Mouse (Mus musculus): ENCODE measurements around the gene Ccdc85c. TPM values are rescaled to one million over a fixed set of nuclear protein-coding genes. Genes with fewer than 3 reads are reported as not detected.

Ccdc85c gene
- total and polyA plus RNA-seq, 2 experiments from 2014 or later = 19.9 to 89.6 TPM

- Histone ChIP-seq H3K27me3 (ENCODE audit: insufficient read depth, low read length) (no peaks in the 10 kb centered on the region), H3K9me3 (ENCODE audit: low read length) (no peaks in the 10 kb centered on the region), H3K36me3 (ENCODE audit: insufficient read depth, low read length) (no peaks in the 10 kb centered on the region), H3K4me2 (ENCODE audit: low read depth, low read length, poor library complexity, severe bottlenecking) (peak overlapping the region; percentile 96; the same call in 1 of the 2 replicates), H3K27ac (ENCODE audit: low read depth, low read length) (no peak overlapping the region), H3K4me1 (ENCODE audit: insufficient read depth, low read length) (peaks cover 5% of the 10 kb centered on the region; the same call in 1 of the 2 replicates), H3K4me3 (ENCODE audit: low read depth, low read length) (no peak overlapping the region), H3K9ac (replicated peaks; ENCODE audit: low read length, poor library complexity, severe bottlenecking) (no peak overlapping the region)
- WGBS = 82% methylated on average over 8 of the region's 8 CpGs
- ATAC-seq (ENCODE audit: low FRiP score) = no peak
- no peak for DNase-seq (ENCODE audit: low spot score)
- TF ChIP-seq CTCF (IDR thresholded peaks at IDR 0.05) = no peak
These were observed 29.9 kb upstream of the Ccdc85c start for GRCm38 (mm10) chr12:108305172-108305571.

- no peak for TF ChIP-seq CTCF (IDR thresholded peaks at IDR 0.05)
- H3K4me3 ChIP-seq (ENCODE audit: low read depth, low read length) = no peak overlapping the region
- no peak overlapping the region for H3K27ac ChIP-seq (ENCODE audit: low read depth, low read length)
- no peaks in the 10 kb centered on the region for H3K27me3 ChIP-seq (ENCODE audit: insufficient read depth, low read length)
- no peak overlapping the region for H3K4me2 ChIP-seq (ENCODE audit: low read depth, low read length, poor library complexity, severe bottlenecking)
- H3K36me3 ChIP-seq (ENCODE audit: insufficient read depth, low read length) = no peaks in the 10 kb centered on the region
- peaks cover 5% of the 10 kb centered on the region; the same call in 1 of the 2 replicates for H3K4me1 ChIP-seq (ENCODE audit: insufficient read depth, low read length)
- DNase-seq (ENCODE audit: low spot score) (no peak), ATAC-seq (ENCODE audit: low FRiP score) (no peak)
- H3K9me3 ChIP-seq (ENCODE audit: low read length) = no peaks in the 10 kb centered on the region
- no peak overlapping the region for H3K9ac ChIP-seq (replicated peaks; ENCODE audit: low read length, poor library complexity, severe bottlenecking)
- 63% methylated on average over 6 of the region's 6 CpGs for WGBS
These were observed 28.6 kb upstream of the Ccdc85c start for GRCm38 (mm10) chr12:108303778-108304365.

- Histone ChIP-seq H3K4me1 (ENCODE audit: insufficient read depth, low read length) (peaks cover 4% of the 10 kb centered on the region; the same call in 1 of the 2 replicates), H3K9me3 (ENCODE audit: low read length) (no peaks in the 10 kb centered on the region), H3K36me3 (ENCODE audit: insufficient read depth, low read length) (no peaks in the 10 kb centered on the region), H3K4me3 (ENCODE audit: low read depth, low read length) (no peak overlapping the region), H3K9ac (replicated peaks; ENCODE audit: low read length, poor library complexity, severe bottlenecking) (no peak overlapping the region), H3K4me2 (ENCODE audit: low read depth, low read length, poor library complexity, severe bottlenecking) (no peak overlapping the region), H3K27ac (ENCODE audit: low read depth, low read length) (no peak overlapping the region), H3K27me3 (ENCODE audit: insufficient read depth, low read length) (no peaks in the 10 kb centered on the region)
- TF ChIP-seq CTCF (IDR thresholded peaks at IDR 0.05) = no peak
- ATAC-seq (ENCODE audit: low FRiP score) (no peak), DNase-seq (ENCODE audit: low spot score) (no peak)
- WGBS = 74% methylated on average over 6 of the region's 6 CpGs
These were observed 25.8 kb upstream of the Ccdc85c start for GRCm38 (mm10) chr12:108301006-108301405.

DNA sequence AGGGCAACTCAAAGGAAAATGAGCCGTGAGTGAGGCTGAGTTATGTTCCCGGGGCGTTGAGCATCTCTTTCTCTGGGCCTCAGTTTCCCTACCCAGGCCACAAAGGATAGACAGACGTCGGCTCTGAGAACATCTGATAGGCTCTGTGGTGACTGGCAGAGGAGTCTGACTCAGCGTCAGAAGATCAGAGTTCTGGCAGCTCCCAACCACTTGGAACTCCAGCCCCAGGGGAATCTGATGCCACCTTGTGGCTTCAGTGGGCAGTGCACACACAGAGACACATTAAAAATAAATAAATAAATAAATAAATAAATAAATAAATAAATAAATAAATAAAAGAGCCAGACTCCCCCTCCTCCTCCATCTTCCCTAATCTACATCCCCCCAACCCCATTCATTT is 21.8 kb upstream of the Ccdc85c start:
- Histone ChIP-seq H3K27ac (ENCODE audit: low read depth, low read length) (no peak overlapping the region), H3K4me3 (ENCODE audit: low read depth, low read length) (no peak overlapping the region), H3K27me3 (ENCODE audit: insufficient read depth, low read length) (no peaks in the 10 kb centered on the region), H3K4me2 (ENCODE audit: low read depth, low read length, poor library complexity, severe bottlenecking) (no peak overlapping the region), H3K4me1 (ENCODE audit: insufficient read depth, low read length) (no peaks in the 10 kb centered on the region), H3K36me3 (ENCODE audit: insufficient read depth, low read length) (no peaks in the 10 kb centered on the region), H3K9me3 (ENCODE audit: low read length) (no peaks in the 10 kb centered on the region), H3K9ac (replicated peaks; ENCODE audit: low read length, poor library complexity, severe bottlenecking) (no peak overlapping the region)
- DNase-seq (ENCODE audit: low spot score) = no peak
- TF ChIP-seq CTCF (IDR thresholded peaks at IDR 0.05) = peak; percentile 51
- 84% methylated on average over 6 of the region's 6 CpGs for WGBS
- ATAC-seq (ENCODE audit: low FRiP score) = no peak

GRCm38 (mm10) chr12:108294620-108295019 is 19.4 kb upstream of the Ccdc85c start:
- 71% methylated on average over 3 of the region's 3 CpGs for WGBS

DNA sequence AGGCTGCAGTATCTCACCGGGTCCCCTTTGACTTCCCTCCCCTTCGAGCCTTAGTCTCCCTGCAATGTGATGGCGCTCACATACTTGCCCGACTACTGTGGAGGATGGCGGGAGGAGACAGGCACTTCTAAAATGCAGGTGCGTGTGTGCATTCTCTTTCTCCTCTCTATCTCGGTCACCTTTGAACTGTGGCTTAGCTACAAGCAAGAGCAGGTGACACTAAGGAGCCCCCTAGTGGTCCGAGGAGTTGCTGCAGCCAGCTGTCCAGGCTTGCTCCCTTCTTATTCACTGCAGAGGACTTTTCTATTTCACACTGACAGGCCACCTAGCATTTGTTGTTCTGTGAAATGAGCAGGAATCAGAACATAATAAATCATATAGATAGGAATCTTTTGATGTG is 17.7 kb upstream of the Ccdc85c start:
- TF ChIP-seq CTCF (IDR thresholded peaks at IDR 0.05) = peak; percentile 92
- Histone ChIP-seq H3K36me3 (ENCODE audit: insufficient read depth, low read length) (no peaks in the 10 kb centered on the region), H3K9ac (replicated peaks; ENCODE audit: low read length, poor library complexity, severe bottlenecking) (no peak overlapping the region), H3K4me3 (ENCODE audit: low read depth, low read length) (no peak overlapping the region), H3K27me3 (ENCODE audit: insufficient read depth, low read length) (no peaks in the 10 kb centered on the region), H3K27ac (ENCODE audit: low read depth, low read length) (no peak overlapping the region), H3K4me2 (ENCODE audit: low read depth, low read length, poor library complexity, severe bottlenecking) (no peak overlapping the region; the same call in 1 of the 2 replicates), H3K9me3 (ENCODE audit: low read length) (no peaks in the 10 kb centered on the region), H3K4me1 (ENCODE audit: insufficient read depth, low read length) (no peaks in the 10 kb centered on the region)
- DNase-seq (ENCODE audit: low spot score) = peak; percentile 81
- 2% methylated on average over 8 of the region's 8 CpGs for WGBS
- ATAC-seq (ENCODE audit: low FRiP score) = 0 out of 2 replicates have a peak, but pooled peaks have one; percentile 69

More at GRCm38 (mm10) chr12:108294620-108295019, 19.4 kb upstream of the Ccdc85c start:
- no peak overlapping the region for H3K4me3 ChIP-seq (ENCODE audit: low read depth, low read length)
- H3K27me3 ChIP-seq (ENCODE audit: insufficient read depth, low read length) = no peaks in the 10 kb centered on the region
- TF ChIP-seq CTCF (IDR thresholded peaks at IDR 0.05) = no peak
- no peaks in the 10 kb centered on the region for H3K4me1 ChIP-seq (ENCODE audit: insufficient read depth, low read length)
- no peak overlapping the region for H3K27ac ChIP-seq (ENCODE audit: low read depth, low read length)
- DNase-seq (ENCODE audit: low spot score) (no peak), ATAC-seq (ENCODE audit: low FRiP score) (no peak)
- no peak overlapping the region for H3K9ac ChIP-seq (replicated peaks; ENCODE audit: low read length, poor library complexity, severe bottlenecking)
- H3K4me2 ChIP-seq (ENCODE audit: low read depth, low read length, poor library complexity, severe bottlenecking) = no peak overlapping the region
- H3K36me3 ChIP-seq (ENCODE audit: insufficient read depth, low read length) = no peaks in the 10 kb centered on the region
- H3K9me3 ChIP-seq (ENCODE audit: low read length) = no peaks in the 10 kb centered on the region
